Mouse (Mus musculus) stomach, embryonic 15.5 days (tissue): ENCODE data around the gene Ggcx. TPM values are rescaled to one million over a fixed set of nuclear protein-coding genes. Genes with fewer than 3 reads are reported as not detected.

Source experiments
- ATAC-seq: fragments of 200-750 bp; cut with Nextera tagmentation; 2 replicates; pipeline ENCODE4 v1.8.0; 2017; ENCODE audit warnings: low read depth, moderate number of reproducible peaks, moderate TSS enrichment; ENCODE audit not compliant: insufficient read depth, low FRiP score
- H3K27ac ChIP-seq: fragments of 300-500 bp; sonication (generic); 2 replicates; pipeline ENCODE4 v1.5.1; 2015; ENCODE audit warnings: mild to moderate bottlenecking, inconsistent platforms
- H3K27me3 ChIP-seq: fragments of 300-500 bp; sonication (generic); replicated peaks from 2 replicates; pipeline ENCODE4 v1.6.1; 2015; ENCODE audit warnings: inconsistent platforms
- H3K36me3 ChIP-seq: fragments of 300-500 bp; sonication (generic); 2 replicates; pipeline ENCODE4 v1.6.1; 2015; ENCODE audit warnings: inconsistent platforms
- H3K4me1 ChIP-seq: fragments of 300-500 bp; sonication (generic); 2 replicates; pipeline ENCODE4 v1.6.1; 2015; ENCODE audit warnings: inconsistent platforms
- H3K4me2 ChIP-seq: fragments of 300-500 bp; sonication (generic); 2 replicates; pipeline ENCODE4 v1.6.1; 2015; ENCODE audit warnings: mild to moderate bottlenecking, inconsistent platforms
- H3K4me3 ChIP-seq: fragments of 300-500 bp; sonication (generic); replicated peaks from 2 replicates; pipeline ENCODE4 v1.5.1; 2015; ENCODE audit warnings: inconsistent platforms
- H3K9ac ChIP-seq: fragments of 300-500 bp; sonication (generic); 2 replicates; pipeline ENCODE4 v1.6.1; 2015; ENCODE audit warnings: inconsistent platforms
- H3K9me3 ChIP-seq: fragments of 300-500 bp; sonication (generic); 2 replicates; pipeline ENCODE4 v1.6.1; 2016; ENCODE audit warnings: inconsistent platforms
- WGBS: fragments of 180-500 bp; shearing (Covaris S2); methylation state at CpG from one replicate; pipeline ENCODE4 v1.1.7; 2015; 5-methylcytosine and 5-hydroxymethylcytosine counted together
- polyA plus RNA-seq: library from polyadenylated mRNA; unstranded; fragments of >200 nt; fragmentation: Nextera tagmentation; extraction: Ambion mirVana; gene quantifications from 2 replicates; pipeline ENCODE4 v1.2.1, GENCODE M21; 2015

Ggcx gene
- polyA plus RNA-seq, 1 experiment from 2014 or later: 30.4 TPM

GRCm38 (mm10) chr6:72415181-72415580 is 1.1 kb downstream of the Ggcx start:
- H3K36me3 ChIP-seq: peaks cover 23% of the 10 kb centered on the region
- WGBS: 79% methylated on average over 5 of the region's 5 CpGs
- ATAC-seq: no peak

GRCm38 (mm10) chr6:72415964-72416772 is 2.1 kb downstream of the Ggcx start:
- H3K9ac ChIP-seq: no peak overlapping the region
- peaks cover 18% of the 10 kb centered on the region for H3K4me1 ChIP-seq
- 71% methylated on average over 7 of the region's 7 CpGs for WGBS
- no peak overlapping the region for H3K4me3 ChIP-seq
- ATAC-seq: no peak
- H3K4me2 ChIP-seq: peak overlapping the region; percentile 3; the same call in 1 of the 2 replicates
- no peaks in the 10 kb centered on the region for H3K27me3 ChIP-seq
- H3K27ac ChIP-seq: no peak overlapping the region
- H3K9me3 ChIP-seq: no peaks in the 10 kb centered on the region
- peaks cover 24% of the 10 kb centered on the region for H3K36me3 ChIP-seq

More at GRCm38 (mm10) chr6:72415181-72415580, 1.1 kb downstream of the Ggcx start:
- no peak overlapping the region for H3K27ac ChIP-seq
- H3K9ac ChIP-seq: peak overlapping the region; percentile 72; the same call in 1 of the 2 replicates
- peaks cover 18% of the 10 kb centered on the region for H3K4me1 ChIP-seq
- peak overlapping the region; percentile 67 for H3K4me2 ChIP-seq
- H3K27me3 ChIP-seq: no peaks in the 10 kb centered on the region
- peak overlapping the region; percentile 86 for H3K4me3 ChIP-seq
- H3K9me3 ChIP-seq: no peaks in the 10 kb centered on the region

GRCm38 (mm10) chr6:72418279-72418678 is 4.2 kb downstream of the Ggcx start:
- Histone ChIP-seq H3K27me3 (no peaks in the 10 kb centered on the region), H3K4me1 (peaks cover 18% of the 10 kb centered on the region), H3K9me3 (no peaks in the 10 kb centered on the region), H3K9ac (no peak overlapping the region), H3K4me2 (no peak overlapping the region), H3K36me3 (peaks cover 29% of the 10 kb centered on the region), H3K27ac (no peak overlapping the region), H3K4me3 (no peak overlapping the region)
- ATAC-seq: no peak
- 89% methylated on average over 4 of the region's 4 CpGs for whole genome bisulfite sequencing

GRCm38 (mm10) chr6:72419806-72420205 is 5.7 kb downstream of the Ggcx start:
- Histone ChIP-seq H3K9ac (no peak overlapping the region), H3K27ac (no peak overlapping the region), H3K4me2 (no peak overlapping the region), H3K4me1 (peaks cover 10% of the 10 kb centered on the region), H3K9me3 (no peaks in the 10 kb centered on the region), H3K27me3 (no peaks in the 10 kb centered on the region), H3K4me3 (no peak overlapping the region), H3K36me3 (peaks cover 44% of the 10 kb centered on the region)
- 63% methylated on average over 1 of the region's 1 CpGs for WGBS
- no peak for ATAC-seq

- no peaks in the 10 kb centered on the region for H3K27me3 ChIP-seq
- H3K4me3 ChIP-seq: no peak overlapping the region
- H3K4me2 ChIP-seq: no peak overlapping the region
- no peak overlapping the region for H3K27ac ChIP-seq
- H3K9me3 ChIP-seq: no peaks in the 10 kb centered on the region
- peaks cover under 1% of the 10 kb centered on the region; the same call in 1 of the 2 replicates for H3K4me1 ChIP-seq
- no peak overlapping the region for H3K9ac ChIP-seq
- 85% methylated on average over 10 of the region's 10 CpGs for WGBS
- ATAC-seq: no peak
- peaks cover 55% of the 10 kb centered on the region for H3K36me3 ChIP-seq
Observed at GRCm38 (mm10) chr6:72420901-72421300, 6.8 kb downstream of the Ggcx start.

DNA sequence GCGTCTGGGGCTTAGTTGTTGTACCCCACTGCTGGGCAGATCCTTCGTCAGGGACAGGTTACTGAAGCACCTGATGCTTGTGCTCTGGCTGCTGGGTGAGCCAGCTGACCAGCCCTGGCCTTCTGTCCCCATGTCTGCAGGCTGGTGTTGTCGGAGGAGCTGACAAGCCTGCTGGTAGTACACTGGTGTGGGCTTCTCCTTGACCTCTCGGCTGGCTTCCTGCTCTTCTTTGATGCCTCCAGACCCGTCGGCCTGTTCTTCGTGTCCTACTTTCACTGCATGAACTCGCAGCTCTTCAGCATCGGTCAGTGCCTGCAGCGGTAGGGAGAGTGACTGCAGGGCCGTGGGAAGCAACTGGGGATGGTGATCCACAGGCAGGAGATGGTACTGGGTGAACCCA is 11.5 kb downstream of the Ggcx start:
- H3K9ac ChIP-seq: no peak overlapping the region
- WGBS: 93% methylated on average over 11 of the region's 11 CpGs
- no peak for ATAC-seq

DNA sequence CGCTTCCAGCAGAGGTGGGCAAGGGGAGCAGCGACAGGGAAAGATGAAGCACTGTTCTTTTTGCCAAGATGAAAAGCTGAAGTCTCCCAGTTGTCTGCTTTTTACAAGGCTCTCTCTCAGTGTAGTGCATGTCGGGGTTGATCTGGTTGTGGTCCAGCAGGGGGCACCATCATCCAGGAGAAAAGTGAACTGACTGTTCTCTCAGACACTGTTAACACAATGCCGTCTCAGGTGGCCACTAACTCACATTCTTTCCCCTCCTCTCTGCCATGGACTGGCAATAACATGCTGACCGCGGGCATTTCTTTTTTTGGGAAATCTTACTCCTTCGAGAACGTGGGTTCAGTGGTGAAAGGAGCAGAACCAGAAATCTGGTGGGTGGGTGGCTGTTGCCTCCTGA is 13.9 kb downstream of the Ggcx start:
- ATAC-seq: peak; percentile 57; the same call in 1 of the 2 replicates
- Histone ChIP-seq H3K27me3 (no peaks in the 10 kb centered on the region), H3K36me3 (peaks cover 72% of the 10 kb centered on the region), H3K4me3 (no peak overlapping the region), H3K9ac (no peak overlapping the region), H3K27ac (no peak overlapping the region), H3K4me2 (no peak overlapping the region), H3K4me1 (no peaks in the 10 kb centered on the region), H3K9me3 (no peaks in the 10 kb centered on the region)
- 35% methylated on average over 8 of the region's 8 CpGs for WGBS

More for the DNA sequence above, 11.5 kb downstream of the Ggcx start:
- H3K27ac ChIP-seq: no peak overlapping the region
- no peaks in the 10 kb centered on the region for H3K9me3 ChIP-seq
- H3K27me3 ChIP-seq: no peaks in the 10 kb centered on the region
- no peak overlapping the region for H3K4me3 ChIP-seq
- no peak overlapping the region for H3K4me2 ChIP-seq
- H3K4me1 ChIP-seq: no peaks in the 10 kb centered on the region
- peaks cover 55% of the 10 kb centered on the region for H3K36me3 ChIP-seq

DNA sequence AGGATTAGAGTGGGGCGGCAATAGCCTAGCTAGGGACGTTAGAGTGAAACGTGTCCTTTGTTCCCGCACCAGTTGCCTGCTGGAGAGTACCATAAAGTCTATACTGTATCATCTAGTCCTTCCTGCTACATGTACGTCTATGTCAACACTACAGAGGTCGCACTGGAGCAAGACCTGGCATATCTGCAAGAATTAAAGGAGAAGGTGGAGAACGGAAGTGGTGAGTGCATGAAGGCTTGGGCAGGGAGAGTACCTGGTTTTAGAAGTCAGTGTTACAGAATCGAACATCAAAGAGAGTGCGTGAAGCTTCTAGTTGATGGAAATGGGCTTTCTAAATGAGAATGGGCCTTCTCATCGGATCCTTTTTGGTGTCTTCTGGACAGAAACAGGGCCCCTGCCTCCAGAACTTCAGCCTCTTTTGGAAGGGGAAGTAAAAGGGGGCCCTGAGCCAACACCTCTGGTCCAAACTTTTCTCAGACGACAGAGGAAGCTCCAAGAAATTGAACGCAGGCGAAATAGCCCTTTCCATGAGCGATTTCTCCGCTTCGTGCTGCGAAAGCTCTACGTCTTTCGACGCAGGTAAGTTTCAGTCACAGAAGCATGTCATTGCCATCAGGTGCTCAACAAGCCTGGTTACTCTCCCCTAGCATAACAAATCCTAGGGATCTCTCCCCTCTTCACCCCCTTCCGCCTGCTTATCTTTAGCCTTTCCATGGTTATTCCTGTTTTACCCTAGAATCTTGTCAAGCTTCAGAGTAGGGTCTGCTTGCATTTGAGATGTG is 15.1 kb downstream of the Ggcx start:
- peaks cover 69% of the 10 kb centered on the region for H3K36me3 ChIP-seq
- H3K27ac ChIP-seq: peak overlapping the region; percentile 28; the same call in 1 of the 2 replicates
- 88% methylated on average over 21 of the region's 21 CpGs for WGBS
- no peaks in the 10 kb centered on the region for H3K4me1 ChIP-seq
- no peak for ATAC-seq
- no peaks in the 10 kb centered on the region for H3K27me3 ChIP-seq
- no peak overlapping the region for H3K4me2 ChIP-seq
- H3K9ac ChIP-seq: no peak overlapping the region
- H3K4me3 ChIP-seq: no peak overlapping the region
- H3K9me3 ChIP-seq: no peaks in the 10 kb centered on the region

DNA sequence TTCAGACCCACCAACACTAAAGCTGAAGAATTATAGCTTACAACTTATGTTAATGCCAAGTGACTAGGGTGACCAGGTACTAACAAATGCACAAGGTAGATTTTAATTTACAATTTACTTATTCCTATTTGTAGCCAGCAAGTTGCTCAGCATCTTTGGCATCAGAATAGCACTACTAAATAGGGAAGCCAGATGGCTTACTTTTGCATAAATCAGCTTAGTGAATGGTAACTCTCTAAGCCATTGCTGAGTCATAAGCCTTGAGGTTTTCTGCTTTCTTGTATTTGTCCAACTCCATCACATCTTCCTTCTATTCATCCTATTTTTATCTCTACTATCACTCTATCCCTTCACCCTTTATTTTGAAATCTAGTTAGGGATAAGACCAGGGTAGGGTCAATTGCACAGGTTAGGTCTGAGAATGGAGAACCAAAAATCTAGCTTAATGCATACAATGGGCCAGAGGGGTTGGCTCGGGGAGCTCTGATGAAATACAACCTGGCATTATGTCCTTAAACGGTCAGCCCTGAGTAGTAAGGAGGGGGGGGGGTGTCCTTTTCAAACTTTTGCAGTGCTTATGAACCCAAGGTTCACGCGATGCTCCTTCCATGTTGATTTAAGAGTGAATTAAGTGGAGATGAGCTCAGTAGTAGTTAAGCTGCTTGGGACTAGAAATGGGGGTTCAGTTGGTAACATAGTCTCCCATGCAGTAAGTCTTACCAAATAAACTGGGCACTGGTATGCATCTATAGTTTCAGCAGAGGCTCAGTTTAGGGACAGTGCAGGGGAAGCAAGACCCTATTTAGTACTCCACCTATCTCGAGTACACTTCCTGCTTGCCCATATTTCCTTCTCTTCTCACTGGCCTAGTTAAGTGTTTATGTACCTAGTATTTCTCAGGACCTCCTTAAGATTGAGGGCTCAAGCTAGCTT is 17.1 kb downstream of the Ggcx start:
- no peak overlapping the region for H3K4me3 ChIP-seq
- WGBS: 42% methylated on average over 5 of the region's 5 CpGs
- no peak overlapping the region for H3K27ac ChIP-seq
- peak; percentile 25; the same call in 1 of the 2 replicates for ATAC-seq
- H3K9me3 ChIP-seq: no peaks in the 10 kb centered on the region
- H3K4me1 ChIP-seq: no peaks in the 10 kb centered on the region
- H3K4me2 ChIP-seq: no peak overlapping the region
- H3K9ac ChIP-seq: no peak overlapping the region
- no peaks in the 10 kb centered on the region for H3K27me3 ChIP-seq
- H3K36me3 ChIP-seq: peaks cover 62% of the 10 kb centered on the region

GRCm38 (mm10) chr6:72432153-72432552 is 18.0 kb downstream of the Ggcx start:
- Histone ChIP-seq H3K4me2 (no peak overlapping the region), H3K9ac (no peak overlapping the region), H3K9me3 (no peaks in the 10 kb centered on the region), H3K27me3 (no peaks in the 10 kb centered on the region), H3K27ac (no peak overlapping the region), H3K4me1 (0 out of 2 replicates have a peak, but pooled peaks cover under 1% of the 10 kb centered on the region), H3K36me3 (peaks cover 70% of the 10 kb centered on the region), H3K4me3 (no peak overlapping the region)
- WGBS: 89% methylated on average over 2 of the region's 2 CpGs
- no peak for ATAC-seq

- peak overlapping the region; percentile 71 for H3K4me2 ChIP-seq
- WGBS: 2% methylated on average over 5 of the region's 5 CpGs
- H3K9me3 ChIP-seq: no peaks in the 10 kb centered on the region
- H3K27ac ChIP-seq: no peak overlapping the region; the same call in none of the 2 replicates
- H3K4me1 ChIP-seq: peaks cover 15% of the 10 kb centered on the region
- peak overlapping the region; percentile 100 for H3K9ac ChIP-seq
- peak overlapping the region; percentile 99 for H3K4me3 ChIP-seq
- no peak for ATAC-seq
- H3K27me3 ChIP-seq: no peaks in the 10 kb centered on the region
- peaks cover 30% of the 10 kb centered on the region for H3K36me3 ChIP-seq
Observed at GRCm38 (mm10) chr6:72438226-72438625, 24.1 kb downstream of the Ggcx start.
